Mouse (Mus musculus) C2C12 (cell line): ENCODE data around the gene Ddx47.

Source experiments
- CEBPB ChIP-seq: IDR thresholded peaks from one replicate; pipeline ENCODE4 v1.6.1; 2011; ENCODE audit warnings: low read depth, mild to moderate bottlenecking, control low read depth, moderate library complexity
- CTCF ChIP-seq: IDR thresholded peaks from one replicate; pipeline ENCODE4 v1.5.1; 2011; ENCODE audit not compliant: control insufficient read depth, insufficient read depth, insufficient read length
- MYOG ChIP-seq: IDR thresholded peaks from one replicate; pipeline ENCODE4 v1.6.1; 2011; ENCODE audit not compliant: control insufficient read depth, insufficient read length; ENCODE audit errors: extremely low read depth
- USF1 ChIP-seq: IDR thresholded peaks from one replicate; pipeline ENCODE4 v1.6.1; 2011; ENCODE audit warnings: low read depth, mild to moderate bottlenecking, control low read depth, moderate library complexity

DNA sequence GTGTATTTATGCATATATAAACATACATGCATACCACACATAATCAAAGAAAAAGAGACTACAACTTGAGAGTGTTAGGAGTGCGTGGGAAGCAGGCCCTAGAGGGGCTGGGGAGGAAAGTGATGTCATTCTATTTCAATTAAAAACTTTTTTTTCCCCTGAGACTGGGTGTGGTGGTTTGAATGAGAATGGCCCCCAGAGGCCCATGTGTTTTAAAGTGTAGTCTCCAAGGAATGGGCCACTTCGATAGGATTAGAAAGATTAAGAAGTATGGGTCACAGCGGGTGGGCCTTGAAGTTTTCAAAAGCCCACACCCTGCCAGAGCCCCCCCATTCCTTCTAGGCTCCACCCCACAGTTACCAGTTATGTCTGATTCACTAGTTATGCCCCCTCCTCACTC is 27.3 kb downstream of the Ddx47 start:
- TF ChIP-seq CTCF = no peak
- TF ChIP-seq USF1 = no peak
- no peak for TF ChIP-seq CEBPB
- TF ChIP-seq MYOG = no peak
